Mouse (Mus musculus): ENCODE results near the gene Eva1c. TPM values are rescaled to one million over a fixed set of nuclear protein-coding genes. Genes with fewer than 3 reads are reported as not detected.

Eva1c gene
- 1 to 10 TPM; 1.8 to 1.9 TPM for total RNA-seq (2021)

GRCm38 (mm10) chr16:90826457-90826856 is at the start of gene Eva1c:
Gene Eva1c (plus strand): TSS chr16:90826719.
- intact Hi-C loops (cut with DNase I) = no loop called here

GRCm38 (mm10) chr16:90779783-90780182 is 46.7 kb upstream of the Eva1c start:
- intact Hi-C loops (cut with DNase I) = loop anchor here (10.0 kb wide), 1 partner anchor 245 kb away; no protein-coding TSS in a partner anchor
- no peak for DNase-seq (ENCODE audit: extremely low spot score in 1 of 2, low spot score in 2 of 2)

More at GRCm38 (mm10) chr16:90826457-90826856, at the start of gene Eva1c:
- no peak for DNase-seq (ENCODE audit: extremely low spot score in 1 of 2, low spot score in 2 of 2)

- intact Hi-C loops (cut with DNase I) = no loop called here
These were observed 43.2 kb upstream of the Eva1c start for GRCm38 (mm10) chr16:90783302-90783701.

GRCm38 (mm10) chr16:90785257-90785656 is 41.3 kb upstream of the Eva1c start:
- no peak for DNase-seq (ENCODE audit: extremely low spot score in 1 of 2, low spot score in 2 of 2)

More at GRCm38 (mm10) chr16:90783302-90783701, 43.2 kb upstream of the Eva1c start:
- no peak for DNase-seq (ENCODE audit: extremely low spot score in 1 of 2, low spot score in 2 of 2)

GRCm38 (mm10) chr16:90788580-90788979 is 37.9 kb upstream of the Eva1c start:
- DNase-seq (ENCODE audit: extremely low spot score in 1 of 2, low spot score in 2 of 2) = no peak
- intact Hi-C loops (cut with DNase I) = no loop called here

More at GRCm38 (mm10) chr16:90785257-90785656, 41.3 kb upstream of the Eva1c start:
- intact Hi-C loops (cut with DNase I) = no loop called here

- DNase-seq (ENCODE audit: extremely low spot score in 1 of 2, low spot score in 2 of 2) = no peak
These were observed 35.6 kb upstream of the Eva1c start for GRCm38 (mm10) chr16:90790946-90791345.

GRCm38 (mm10) chr16:90792066-90792465 is 34.5 kb upstream of the Eva1c start:
- intact Hi-C loops (cut with DNase I) = loop anchor here (5.0 kb wide), 1 partner anchor 40 kb away; no protein-coding TSS in a partner anchor
- DNase-seq (ENCODE audit: extremely low spot score in 1 of 2, low spot score in 2 of 2) = no peak

More at GRCm38 (mm10) chr16:90790946-90791345, 35.6 kb upstream of the Eva1c start:
- intact Hi-C loops (cut with DNase I) = loop anchor here (5.0 kb wide), 1 partner anchor 39 kb away; no protein-coding TSS in a partner anchor

- DNase-seq (ENCODE audit: extremely low spot score in 1 of 2, low spot score in 2 of 2) = no peak
- intact Hi-C loops (cut with DNase I) = loop anchor here (5.0 kb wide), 1 partner anchor 40 kb away; no protein-coding TSS in a partner anchor
These were observed 34.0 kb upstream of the Eva1c start for GRCm38 (mm10) chr16:90792500-90792899.

GRCm38 (mm10) chr16:90794708-90795107 is 31.8 kb upstream of the Eva1c start:
- intact Hi-C loops (cut with DNase I) = loop anchor here (5.0 kb wide), 1 partner anchor 42 kb away; no protein-coding TSS in a partner anchor
- DNase-seq (ENCODE audit: extremely low spot score in 1 of 2, low spot score in 2 of 2) = no peak

- DNase-seq (ENCODE audit: extremely low spot score in 1 of 2, low spot score in 2 of 2) = no peak
- intact Hi-C loops (cut with DNase I) = no loop called here
These were observed 28.1 kb upstream of the Eva1c start for GRCm38 (mm10) chr16:90798446-90798845.

- intact Hi-C loops (cut with DNase I) = no loop called here
- no peak for DNase-seq (ENCODE audit: extremely low spot score in 1 of 2, low spot score in 2 of 2)
These were observed 27.7 kb upstream of the Eva1c start for GRCm38 (mm10) chr16:90798848-90799247.

GRCm38 (mm10) chr16:90799840-90800239 is 26.7 kb upstream of the Eva1c start:
- intact Hi-C loops (cut with DNase I) = no loop called here
- DNase-seq (ENCODE audit: extremely low spot score in 1 of 2, low spot score in 2 of 2) = no peak

- DNase-seq (ENCODE audit: extremely low spot score in 1 of 2, low spot score in 2 of 2) = no peak
- intact Hi-C loops (cut with DNase I) = no loop called here
These were observed 25.3 kb upstream of the Eva1c start for GRCm38 (mm10) chr16:90801251-90801650.

GRCm38 (mm10) chr16:90801928-90802327 is 24.6 kb upstream of the Eva1c start:
- DNase-seq (ENCODE audit: extremely low spot score in 1 of 2, low spot score in 2 of 2) = peak in 1 of 2 experiments; percentile 37
- intact Hi-C loops (cut with DNase I) = no loop called here

GRCm38 (mm10) chr16:90804466-90804865 is 22.1 kb upstream of the Eva1c start:
- intact Hi-C loops (cut with DNase I) = no loop called here
- no peak for DNase-seq (ENCODE audit: extremely low spot score in 1 of 2, low spot score in 2 of 2)

GRCm38 (mm10) chr16:90809975-90810715 is 16.4 kb upstream of the Eva1c start, which contains the start of gene Urb1:
Gene Urb1 (minus strand): TSS chr16:90810413.
- intact Hi-C loops (cut with DNase I) = no loop called here

GRCm38 (mm10) chr16:90810716-90811256 is 15.7 kb upstream of the Eva1c start:
- intact Hi-C loops (cut with DNase I) = no loop called here
- DNase-seq (ENCODE audit: extremely low spot score in 1 of 2, low spot score in 2 of 2) = no peak

More at GRCm38 (mm10) chr16:90809975-90810715, 16.4 kb upstream of the Eva1c start, which contains the start of gene Urb1:
- peak; percentile 94 to 98 for DNase-seq (ENCODE audit: extremely low spot score in 1 of 2, low spot score in 2 of 2)

GRCm38 (mm10) chr16:90812086-90812485 is 14.4 kb upstream of the Eva1c start:
- DNase-seq (ENCODE audit: extremely low spot score in 1 of 2, low spot score in 2 of 2) = no peak
- intact Hi-C loops (cut with DNase I) = no loop called here

GRCm38 (mm10) chr16:90820326-90820725 is 6.2 kb upstream of the Eva1c start:
- DNase-seq (ENCODE audit: extremely low spot score in 1 of 2, low spot score in 2 of 2) = no peak
- intact Hi-C loops (cut with DNase I) = no loop called here
